Mouse (Mus musculus): ENCODE data around the gene Dppa3. TPM values are rescaled to one million over a fixed set of nuclear protein-coding genes. Genes with fewer than 3 reads are reported as not detected.

Gene Dppa3
- not detected for total RNA-seq (2021)
- polyA plus RNA-seq (2012; rRNA removed): not detected in 2 replicates
- long read RNA-seq: 0 reads

- intact Hi-C loops (cut with DNase I): no loop called here
- H3K27me3 ChIP-seq (ENCODE audit: control insufficient read depth, insufficient read depth, low read length): no peaks in the 10 kb centered on the region; the same call in 1 of the 2 replicates
- 85% methylated on average over 8 of the region's 8 CpGs for WGBS
- no peaks in the 10 kb centered on the region for H3K79me2 ChIP-seq (replicated peaks; ENCODE audit: control insufficient read depth, insufficient read depth, low read length)
- no peaks in the 10 kb centered on the region for H3K36me3 ChIP-seq (ENCODE audit: control insufficient read depth, insufficient read depth, low read length)
- no peak for DNase-seq
- H3K4me1 ChIP-seq (ENCODE audit: control insufficient read depth, insufficient read depth, low read length): no peaks in the 10 kb centered on the region
- no peak within 1 kb of the TSS for H3K27ac ChIP-seq
- 0 out of 2 replicates have a peak within 1 kb of the TSS, but pooled peaks have one; percentile 5 for H3K4me3 ChIP-seq
- TF ChIP-seq CTCF (IDR thresholded peaks at IDR 0.05) (no peak), EP300 (IDR thresholded peaks at IDR 0.05; ENCODE audit: insufficient read depth, low read depth, low read length) (no peak), POLR2A (IDR thresholded peaks at IDR 0.05; ENCODE audit: insufficient read depth, low read depth, low read length) (no peak)
- no peak within 1 kb of the TSS for H3K9ac ChIP-seq (ENCODE audit: low read depth, low read length)
Measured at GRCm38 (mm10) chr6:122626110-122626509, at the start of gene Dppa3. Dppa3 (plus strand) TSS chr6:122626410.

DNA sequence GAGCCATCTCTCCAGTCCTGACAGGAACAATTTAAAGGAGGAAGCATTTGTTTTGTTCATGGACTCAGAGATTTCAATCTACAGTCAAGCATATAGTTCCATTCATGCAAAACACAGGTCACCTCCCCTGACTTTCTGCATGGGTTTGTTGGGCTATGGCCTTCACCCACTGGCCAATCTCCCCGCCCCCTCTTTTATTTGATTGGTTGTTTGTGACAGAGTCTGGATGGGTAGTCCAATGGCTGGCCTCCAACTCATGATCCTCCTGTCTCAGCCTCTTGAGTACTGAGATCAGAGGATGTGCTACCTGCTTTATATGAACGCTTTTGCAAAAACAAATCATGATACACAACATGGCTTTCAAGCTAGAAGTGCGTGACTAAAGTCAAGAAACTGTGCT lies 49.2 kb upstream of the Dppa3 start:
- Histone ChIP-seq H3K9ac (ENCODE audit: low read depth, low read length) (no peak overlapping the region), H3K79me2 (replicated peaks; ENCODE audit: control insufficient read depth, insufficient read depth, low read length) (no peaks in the 10 kb centered on the region), H3K4me1 (ENCODE audit: control insufficient read depth, insufficient read depth, low read length) (no peaks in the 10 kb centered on the region), H3K4me3 (no peak overlapping the region), H3K27me3 (ENCODE audit: control insufficient read depth, insufficient read depth, low read length) (no peaks in the 10 kb centered on the region), H3K27ac (no peak overlapping the region), H3K36me3 (ENCODE audit: control insufficient read depth, insufficient read depth, low read length) (no peaks in the 10 kb centered on the region)
- TF ChIP-seq EP300 (IDR thresholded peaks at IDR 0.05; ENCODE audit: insufficient read depth, low read depth, low read length): no peak
- TF ChIP-seq POLR2A (IDR thresholded peaks at IDR 0.05; ENCODE audit: insufficient read depth, low read depth, low read length): no peak
- no peak for TF ChIP-seq CTCF (IDR thresholded peaks at IDR 0.05)
- intact Hi-C loops (cut with DNase I): no loop called here
- 91% methylated on average over 3 of the region's 3 CpGs for WGBS
- no peak for DNase-seq

DNA sequence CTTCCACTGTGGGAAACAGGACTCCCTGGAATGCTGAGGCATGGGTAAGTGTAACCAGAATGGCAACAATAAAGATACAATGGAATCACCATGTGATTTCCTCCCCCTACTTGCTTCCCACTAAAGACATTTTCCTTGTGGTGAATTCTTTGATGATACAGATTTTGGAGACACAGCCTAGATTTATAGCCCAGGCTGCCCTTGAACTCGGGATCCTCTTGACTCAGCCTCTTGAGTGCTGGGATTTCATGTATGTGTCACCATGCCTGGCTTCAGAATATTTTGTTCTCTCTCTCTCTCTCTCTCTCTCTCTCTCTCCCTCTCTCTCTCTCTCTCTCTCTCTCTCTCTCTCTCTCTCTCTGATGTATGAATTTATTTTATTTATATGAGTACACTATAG lies 47.1 kb upstream of the Dppa3 start:
- no peak for TF ChIP-seq CTCF (IDR thresholded peaks at IDR 0.05)
- TF ChIP-seq POLR2A (IDR thresholded peaks at IDR 0.05; ENCODE audit: insufficient read depth, low read depth, low read length): no peak
- no peak for TF ChIP-seq EP300 (IDR thresholded peaks at IDR 0.05; ENCODE audit: insufficient read depth, low read depth, low read length)
- no peaks in the 10 kb centered on the region for H3K4me1 ChIP-seq (ENCODE audit: control insufficient read depth, insufficient read depth, low read length)
- H3K27ac ChIP-seq: no peak overlapping the region
- no peak for DNase-seq
- intact Hi-C loops (cut with DNase I): no loop called here
- 82% methylated on average over 1 of the region's 1 CpGs for WGBS
- H3K79me2 ChIP-seq (replicated peaks; ENCODE audit: control insufficient read depth, insufficient read depth, low read length): no peaks in the 10 kb centered on the region
- no peak overlapping the region for H3K4me3 ChIP-seq
- no peaks in the 10 kb centered on the region for H3K36me3 ChIP-seq (ENCODE audit: control insufficient read depth, insufficient read depth, low read length)
- no peaks in the 10 kb centered on the region for H3K27me3 ChIP-seq (ENCODE audit: control insufficient read depth, insufficient read depth, low read length)
- H3K9ac ChIP-seq (ENCODE audit: low read depth, low read length): no peak overlapping the region

GRCm38 (mm10) chr6:122591027-122591758 lies 35.0 kb upstream of the Dppa3 start:
- 76% methylated on average over 13 of the region's 13 CpGs for WGBS
- intact Hi-C loops (cut with DNase I): no loop called here
- Histone ChIP-seq H3K9ac (ENCODE audit: low read depth, low read length) (no peak overlapping the region), H3K79me2 (replicated peaks; ENCODE audit: control insufficient read depth, insufficient read depth, low read length) (no peaks in the 10 kb centered on the region), H3K27me3 (ENCODE audit: control insufficient read depth, insufficient read depth, low read length) (no peaks in the 10 kb centered on the region), H3K4me3 (no peak overlapping the region), H3K36me3 (ENCODE audit: control insufficient read depth, insufficient read depth, low read length) (no peaks in the 10 kb centered on the region; the same call in 1 of the 2 replicates), H3K4me1 (ENCODE audit: control insufficient read depth, insufficient read depth, low read length) (no peaks in the 10 kb centered on the region), H3K27ac (no peak overlapping the region)
- no peak for DNase-seq
- TF ChIP-seq EP300 (IDR thresholded peaks at IDR 0.05; ENCODE audit: insufficient read depth, low read depth, low read length) (no peak), CTCF (IDR thresholded peaks at IDR 0.05) (no peak), POLR2A (IDR thresholded peaks at IDR 0.05; ENCODE audit: insufficient read depth, low read depth, low read length) (no peak)

- H3K79me2 ChIP-seq (replicated peaks; ENCODE audit: control insufficient read depth, insufficient read depth, low read length): no peaks in the 10 kb centered on the region
- H3K27me3 ChIP-seq (ENCODE audit: control insufficient read depth, insufficient read depth, low read length): no peaks in the 10 kb centered on the region
- no peaks in the 10 kb centered on the region; the same call in 1 of the 2 replicates for H3K36me3 ChIP-seq (ENCODE audit: control insufficient read depth, insufficient read depth, low read length)
- no peak overlapping the region for H3K27ac ChIP-seq
- H3K4me3 ChIP-seq: no peak overlapping the region
- no peak overlapping the region for H3K9ac ChIP-seq (ENCODE audit: low read depth, low read length)
- H3K4me1 ChIP-seq (ENCODE audit: control insufficient read depth, insufficient read depth, low read length): no peaks in the 10 kb centered on the region; the same call in 1 of the 2 replicates
- WGBS: 92% methylated on average over 2 of the region's 2 CpGs
- peak; percentile 23; the same call in 1 of the 2 replicates for TF ChIP-seq CTCF (IDR thresholded peaks at IDR 0.05)
- no peak for TF ChIP-seq POLR2A (IDR thresholded peaks at IDR 0.05; ENCODE audit: insufficient read depth, low read depth, low read length)
- intact Hi-C loops (cut with DNase I): no loop called here
- no peak for DNase-seq
Measured at GRCm38 (mm10) chr6:122592905-122593304, 33.3 kb upstream of the Dppa3 start.

DNA sequence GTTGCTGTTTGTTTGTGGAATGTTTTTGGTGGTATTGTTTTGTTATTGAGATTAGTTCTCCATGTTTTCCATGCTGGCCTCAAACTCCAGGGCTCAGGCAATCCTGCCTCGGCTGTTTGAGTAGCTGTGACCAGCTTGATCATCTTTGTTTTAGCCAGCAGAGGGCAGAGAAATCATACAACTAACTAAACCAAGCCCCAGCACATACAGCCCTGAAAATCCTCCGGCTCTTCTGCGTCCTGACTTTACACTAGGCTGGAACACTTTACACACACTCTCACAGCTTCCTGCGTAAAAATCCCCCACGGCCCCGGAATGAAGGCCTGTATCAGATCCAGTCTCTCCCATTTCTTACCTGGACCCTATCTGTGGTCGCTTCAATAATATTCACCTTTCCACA lies 30.6 kb upstream of the Dppa3 start:
- Histone ChIP-seq H3K79me2 (replicated peaks; ENCODE audit: control insufficient read depth, insufficient read depth, low read length) (no peaks in the 10 kb centered on the region), H3K9ac (ENCODE audit: low read depth, low read length) (no peak overlapping the region), H3K27me3 (ENCODE audit: control insufficient read depth, insufficient read depth, low read length) (no peaks in the 10 kb centered on the region), H3K4me1 (ENCODE audit: control insufficient read depth, insufficient read depth, low read length) (peaks cover 3% of the 10 kb centered on the region; the same call in 1 of the 2 replicates), H3K36me3 (ENCODE audit: control insufficient read depth, insufficient read depth, low read length) (peaks cover 6% of the 10 kb centered on the region), H3K27ac (no peak overlapping the region), H3K4me3 (no peak overlapping the region)
- WGBS: 11% methylated on average over 7 of the region's 7 CpGs
- TF ChIP-seq CTCF (IDR thresholded peaks at IDR 0.05) (peak; percentile 71), EP300 (IDR thresholded peaks at IDR 0.05; ENCODE audit: insufficient read depth, low read depth, low read length) (no peak)
- DNase-seq: peak in 1 of 2 experiments; percentile 31
- intact Hi-C loops (cut with DNase I): loop anchor here (1.0 kb wide), 1 partner anchor 38 kb away; no protein-coding TSS in a partner anchor

Data from heart, adult 2 months (tissue).